In the genomic region with DNA sequence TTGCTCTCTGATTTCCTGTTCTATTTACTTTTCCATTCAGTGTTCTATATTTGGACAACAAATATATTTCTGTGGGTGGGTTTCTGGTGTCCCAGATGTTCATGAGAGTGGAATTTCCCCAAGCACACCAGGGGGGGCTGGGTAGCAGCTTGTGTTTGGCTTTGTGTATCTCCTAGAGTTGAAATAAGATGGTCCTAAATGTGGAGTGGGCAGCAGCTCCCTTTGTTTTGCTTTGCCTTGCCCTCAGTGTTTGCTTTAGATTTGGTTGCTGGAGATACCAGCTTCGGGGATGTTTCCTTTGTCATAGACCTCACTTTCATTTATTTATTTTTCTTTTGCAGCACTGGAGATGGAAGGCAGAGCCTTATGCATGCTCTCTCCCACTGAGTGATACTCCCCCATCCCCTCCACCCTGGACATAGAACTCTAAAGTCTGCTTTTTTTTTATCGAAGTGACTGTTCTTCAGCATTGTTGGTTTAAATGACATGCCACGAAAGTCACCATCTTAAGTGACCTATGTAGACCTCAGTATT, we compare ENCODE assay signal across 13 mouse cellular contexts.
"Had no signal": no experiment of that assay in that cellular context is flagged by ENCODE, and none has a peak within 500 bp of the region (broad histone marks: within the 10 kb centered on the region; RNA-seq: fewer than 3 reads in every experiment).

No protein-coding gene starts in this region.

- DNase-seq: kidney, adult 9 months; lung, embryonic 14.5 days; lung, postnatal 10 days; lung, postnatal 4 days; thymus, postnatal 25 days had no signal

- ATAC-seq: intestine, postnatal 0 days; liver, embryonic 12.5 days; midbrain, embryonic 15.5 days had no signal

- H3K4me1 ChIP-seq: limb, embryonic 15.5 days had no signal

- H3K9me3 ChIP-seq: limb, embryonic 15.5 days; liver, embryonic 12.5 days; megakaryocyte, embryonic 14.5 days; midbrain, embryonic 15.5 days; neural tube, embryonic 12.5 days had no signal

- H3K9ac ChIP-seq: limb, embryonic 15.5 days; liver, embryonic 12.5 days; lung, embryonic 14.5 days; midbrain, embryonic 15.5 days; neural tube, embryonic 12.5 days had no signal

- H3K4me3 ChIP-seq: limb, embryonic 15.5 days; liver, embryonic 12.5 days; megakaryocyte, embryonic 14.5 days; midbrain, embryonic 15.5 days; neural tube, embryonic 12.5 days had no signal

- H3K27me3 ChIP-seq: limb, embryonic 15.5 days; liver, embryonic 12.5 days; midbrain, embryonic 15.5 days; neural tube, embryonic 12.5 days had no signal

- H3K27ac ChIP-seq: limb, embryonic 15.5 days; liver, embryonic 12.5 days; midbrain, embryonic 15.5 days; neural tube, embryonic 12.5 days; stomach, postnatal 0 days had no signal

- H3K36me3 ChIP-seq: limb, embryonic 15.5 days; midbrain, embryonic 15.5 days; neural tube, embryonic 12.5 days had no signal

- H3K4me2 ChIP-seq: limb, embryonic 15.5 days; liver, embryonic 12.5 days; lung, embryonic 14.5 days; midbrain, embryonic 11.5 days; midbrain, embryonic 15.5 days; neural tube, embryonic 12.5 days had no signal
